Mouse (Mus musculus) skeletal muscle tissue, postnatal 0 days (tissue): ENCODE measurements around the gene Asb12. TPM values are rescaled to one million over a fixed set of nuclear protein-coding genes. Genes with fewer than 3 reads are reported as not detected.

Experiments used
- polyA plus RNA-seq: library from polyadenylated mRNA; unstranded; fragments of >200 nt; fragmentation: Nextera tagmentation; extraction: Ambion mirVana; gene quantifications from 2 replicates; pipeline ENCODE4 v1.2.1, GENCODE M21; 2015

Asb12 gene
- polyA plus RNA-seq = 52.2 and 71.1 TPM in 2 replicates

GRCm38 (mm10) chrX:95557887-95558286 is at the start of gene Asb12, which contains the start of gene Pfn5:
Asb12 (minus strand) TSS chrX:95557987.
Pfn5 (plus strand) TSS chrX:95558104.

GRCm38 (mm10) chrX:95444776-95445111 is 113.0 kb downstream of the Asb12 start, which contains the start of gene Amer1:
Amer1 (minus strand) TSS chrX:95444872.

Other genes starting within 250 kb of the Asb12 start
- 7.9 and 8.7 TPM in 2 replicates for gene Amer1, start 113.1 kb downstream of the Asb12 start, polyA plus RNA-seq
- not detected in 2 replicates for gene Pfn5, start 117 bp upstream of the Asb12 start, polyA plus RNA-seq
- 4.8 and 5.0 TPM in 2 replicates for gene Zc4h2, start 100.5 kb upstream of the Asb12 start, polyA plus RNA-seq
- gene Zc3h12b, start 153.7 kb upstream of the Asb12 start, polyA plus RNA-seq = 0.79 and 1.1 TPM in 2 replicates